In the genomic region with DNA sequence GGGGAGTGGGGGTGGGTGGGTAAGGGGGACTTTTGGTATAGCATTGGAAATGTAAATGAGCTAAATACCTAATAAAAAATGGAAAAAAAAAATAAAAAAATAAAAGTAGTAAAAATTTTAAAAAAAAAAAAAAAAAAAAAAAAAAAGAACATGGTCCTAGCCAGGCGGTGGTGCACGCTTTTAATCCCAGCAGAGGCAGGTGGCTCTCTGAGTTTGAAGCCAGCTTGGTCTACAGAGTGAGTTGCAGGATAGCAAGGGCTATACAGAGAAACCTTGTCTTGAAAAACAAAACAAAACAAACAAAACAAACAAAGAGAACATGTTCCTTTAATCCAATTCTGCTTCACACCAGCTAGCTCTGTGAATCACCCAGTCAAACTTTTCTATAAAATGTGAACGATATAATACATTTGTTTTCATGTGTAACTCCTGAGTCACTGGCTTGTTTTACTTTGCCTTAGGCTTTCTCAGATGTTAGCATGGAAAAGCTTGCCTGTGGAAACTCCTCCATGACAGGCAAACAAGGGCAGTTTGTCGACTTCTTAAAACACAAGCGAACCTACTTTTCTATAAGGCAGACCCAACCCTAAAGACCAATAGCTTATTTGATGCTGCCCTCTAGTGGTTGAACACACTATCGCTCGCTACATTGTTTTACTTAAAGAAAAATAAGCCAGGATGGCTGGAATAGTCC, we compare ENCODE assay signal across 8 mouse cellular contexts.
A peak's percentile ranks its signal among the peaks of the same experiment; 100 is the strongest.
DNase-seq lines count a peak whose midpoint lies in the region; ATAC-seq and TF ChIP-seq lines count a peak whose summit lies in the region.

No protein-coding gene starts in this region.

- no peak for TF ChIP-seq POLR2A in liver, adult 2 months (IDR thresholded peaks at IDR 0.05; ENCODE audit: extremely low read depth, insufficient read depth, low read length)

- ATAC-seq in forebrain, embryonic 15.5 days (replicated peaks): peak; percentile 77
- peak; percentile 70; the same call in 1 of the 2 replicates for ATAC-seq in intestine, embryonic 14.5 days (replicated peaks; ENCODE audit: low FRiP score, low TSS enrichment, low read depth)

- H3K4me1 ChIP-seq in forebrain, embryonic 15.5 days: no peaks in the 10 kb centered on the region
- H3K4me1 ChIP-seq in intestine, embryonic 14.5 days (replicated peaks; ENCODE audit: control insufficient read depth, insufficient read depth, low read length): no peaks in the 10 kb centered on the region
- H3K4me1 ChIP-seq in liver, adult 2 months (ENCODE audit: control insufficient read depth, insufficient read depth, low read length): peaks cover under 1% of the 10 kb centered on the region; the same call in 1 of the 2 replicates

- WGBS in forebrain, embryonic 15.5 days: 35% methylated on average over 7 of the region's 7 CpGs
- 36% methylated on average over 7 of the region's 7 CpGs for WGBS in intestine, embryonic 14.5 days
- WGBS in liver, adult 2 months: 38% methylated on average over 7 of the region's 7 CpGs

- H3K4me2 ChIP-seq in forebrain, embryonic 15.5 days (replicated peaks): no peak overlapping the region
- H3K4me2 ChIP-seq in intestine, embryonic 14.5 days (ENCODE audit: low read length): no peak overlapping the region

- DNase-seq in urinary bladder, postnatal 14 days (ENCODE audit: low spot score): peak; percentile 51
- no peak for DNase-seq in urinary bladder, adult 2 months (ENCODE audit: low spot score)
- peak; percentile 48 for DNase-seq in cerebellum, adult 11 months
- peak; percentile 74 for DNase-seq in intestine, embryonic 14.5 days (ENCODE audit: low spot score)
- peak; percentile 58 for DNase-seq in liver, adult 2 months (ENCODE audit: extremely low read depth, low read depth, low spot score)
- peak; percentile 46 to 59 for DNase-seq in natural killer cell, adult 2 months (ENCODE audit: low spot score in 2 of 2)
- DNase-seq in thymus, postnatal 4 days: peak; percentile 64

- H3K27ac ChIP-seq in forebrain, embryonic 15.5 days (replicated peaks): no peak overlapping the region
- H3K27ac ChIP-seq in intestine, embryonic 14.5 days (ENCODE audit: low read depth): no peak overlapping the region
- H3K27ac ChIP-seq in liver, adult 2 months (replicated peaks; ENCODE audit: insufficient read depth, low read depth, low read length): no peak overlapping the region

- H3K36me3 ChIP-seq in forebrain, embryonic 15.5 days: no peaks in the 10 kb centered on the region
- H3K36me3 ChIP-seq in intestine, embryonic 14.5 days (ENCODE audit: control insufficient read depth, insufficient read depth, low read length): no peaks in the 10 kb centered on the region
- H3K36me3 ChIP-seq in liver, adult 2 months (ENCODE audit: control insufficient read depth, insufficient read depth, low read length): no peaks in the 10 kb centered on the region

- no peak overlapping the region for H3K9ac ChIP-seq in forebrain, embryonic 15.5 days (replicated peaks)
- no peak overlapping the region for H3K9ac ChIP-seq in intestine, embryonic 14.5 days (ENCODE audit: low read length)
- H3K9ac ChIP-seq in liver, adult 2 months (ENCODE audit: low read depth, low read length): no peak overlapping the region

- peak; percentile 56 for TF ChIP-seq CTCF in liver, adult 2 months (IDR thresholded peaks at IDR 0.05; ENCODE audit: low read depth, low read length)

- no peaks in the 10 kb centered on the region for H3K27me3 ChIP-seq in forebrain, embryonic 15.5 days
- H3K27me3 ChIP-seq in intestine, embryonic 14.5 days (replicated peaks; ENCODE audit: control insufficient read depth, insufficient read depth, low read length): no peaks in the 10 kb centered on the region
- no peaks in the 10 kb centered on the region for H3K27me3 ChIP-seq in liver, adult 2 months (ENCODE audit: control insufficient read depth, insufficient read depth, low read length)

- H3K4me3 ChIP-seq in forebrain, embryonic 15.5 days: no peak overlapping the region
- no peak overlapping the region for H3K4me3 ChIP-seq in intestine, embryonic 14.5 days (ENCODE audit: low read depth, low read length)
- H3K4me3 ChIP-seq in liver, adult 2 months (ENCODE audit: insufficient read depth, low read depth, low read length): no peak overlapping the region

- H3K79me2 ChIP-seq in liver, adult 2 months (ENCODE audit: control insufficient read depth, insufficient read depth, low read length): no peaks in the 10 kb centered on the region

- H3K9me3 ChIP-seq in forebrain, embryonic 15.5 days: no peaks in the 10 kb centered on the region
- H3K9me3 ChIP-seq in intestine, embryonic 14.5 days (ENCODE audit: control insufficient read depth, low read length): no peaks in the 10 kb centered on the region
